Mouse (Mus musculus) stomach, postnatal 0 days (tissue): ENCODE measurements around the gene Sdhaf1. TPM values are rescaled to one million over a fixed set of nuclear protein-coding genes. Genes with fewer than 3 reads are reported as not detected.
A peak's percentile ranks its signal among the peaks of the same experiment; 100 is the strongest.

Experiments
- ATAC-seq: fragments of 200-750 bp; cut with Nextera tagmentation; 2 replicates; pipeline ENCODE4 v1.8.0; 2017; ENCODE audit not compliant: low FRiP score, low TSS enrichment
- DNase-seq: peaks from one replicate; pipeline ENCODE4 v3.0.0-alpha.2; 2016; ENCODE audit warnings: low spot score
- H3K27ac ChIP-seq: fragments of 300-500 bp; sonication (generic); replicated peaks from 2 replicates; pipeline ENCODE4 v1.5.1; 2014; ENCODE audit warnings: mild to moderate bottlenecking, control low read depth
- H3K27me3 ChIP-seq: fragments of 300-500 bp; sonication (generic); 2 replicates; pipeline ENCODE4 v1.6.1; 2014; ENCODE audit warnings: low read length; ENCODE audit not compliant: control insufficient read depth, insufficient read depth
- H3K36me3 ChIP-seq: fragments of 300-500 bp; sonication (generic); 2 replicates; pipeline ENCODE4 v1.6.1; 2014; ENCODE audit warnings: low read length, mixed read lengths; ENCODE audit not compliant: control insufficient read depth, insufficient read depth
- H3K4me1 ChIP-seq: fragments of 300-500 bp; sonication (generic); replicated peaks from 2 replicates; pipeline ENCODE4 v1.6.1; 2014; ENCODE audit warnings: antibody characterized with exemption; ENCODE audit not compliant: control insufficient read depth, insufficient read depth
- H3K4me2 ChIP-seq: fragments of 300-500 bp; sonication (generic); replicated peaks from 2 replicates; pipeline ENCODE4 v1.6.1; 2014; ENCODE audit warnings: low read depth, mild to moderate bottlenecking, control low read depth, moderate library complexity
- H3K4me3 ChIP-seq: fragments of 300-500 bp; sonication (generic); 2 replicates; pipeline ENCODE4 v1.5.1; 2014; ENCODE audit warnings: low read depth, low read length, control low read depth
- H3K9ac ChIP-seq: fragments of 300-500 bp; sonication (generic); 2 replicates; pipeline ENCODE4 v1.6.1; 2014; ENCODE audit warnings: mild to moderate bottlenecking, low read length, control low read depth, mixed read lengths
- H3K9me3 ChIP-seq: fragments of 300-500 bp; sonication (generic); 2 replicates; pipeline ENCODE4 v1.6.1; 2016; ENCODE audit warnings: low read length; ENCODE audit not compliant: control insufficient read depth
- CTCF ChIP-seq: IDR thresholded peaks from 2 replicates; pipeline ENCODE4 v1.5.1; 2016; ENCODE audit warnings: antibody characterized with exemption, low read depth, mild to moderate bottlenecking, moderate library complexity
- EP300 ChIP-seq: optimal IDR thresholded peaks from 2 replicates; pipeline ENCODE3; 2016; ENCODE audit warnings: antibody characterized with exemption
- WGBS: fragments of 180-500 bp; shearing (Covaris S2); extraction: QIAGEN DNeasy Blood & Tissue Kit; methylation state at CpG from one replicate; pipeline ENCODE4 v1.1.7; 2014; 5-methylcytosine and 5-hydroxymethylcytosine counted together
- polyA plus RNA-seq: library from polyadenylated mRNA; unstranded; fragments of >200 nt; fragmentation: Nextera tagmentation; extraction: Ambion mirVana; gene quantifications from 2 replicates; pipeline ENCODE4 v1.2.1, GENCODE M21; 2015

Sdhaf1 gene
- polyA plus RNA-seq, 1 experiment from 2014 or later = 19.1 TPM

GRCm38 (mm10) chr7:30296816-30297215, 26.9 kb downstream of the Sdhaf1 start:
- Histone ChIP-seq H3K36me3 (0 out of 2 replicates have a peak, but pooled peaks cover 2% of the 10 kb centered on the region), H3K4me1 (no peaks in the 10 kb centered on the region), H3K4me2 (no peak overlapping the region), H3K9me3 (no peaks in the 10 kb centered on the region), H3K27me3 (no peaks in the 10 kb centered on the region), H3K27ac (no peak overlapping the region), H3K4me3 (no peak overlapping the region), H3K9ac (no peak overlapping the region)
- no peak for ATAC-seq
- TF ChIP-seq CTCF (no peak), EP300 (no peak)
- 94% methylated on average over 15 of the region's 15 CpGs for WGBS
- no peak for DNase-seq

- Histone ChIP-seq H3K27me3 (no peaks in the 10 kb centered on the region), H3K27ac (no peak overlapping the region), H3K4me3 (no peak overlapping the region), H3K9me3 (no peaks in the 10 kb centered on the region), H3K4me2 (no peak overlapping the region), H3K4me1 (no peaks in the 10 kb centered on the region), H3K9ac (no peak overlapping the region), H3K36me3 (0 out of 2 replicates have a peak, but pooled peaks cover 2% of the 10 kb centered on the region)
- no peak for DNase-seq
- no peak for TF ChIP-seq EP300
- TF ChIP-seq CTCF = no peak
- 47% methylated on average over 10 of the region's 10 CpGs for WGBS
- ATAC-seq = peak; percentile 38; the same call in 1 of the 2 replicates
These were observed 28.6 kb downstream of the Sdhaf1 start for GRCm38 (mm10) chr7:30295103-30295502.

- Histone ChIP-seq H3K36me3 (0 out of 2 replicates have a peak, but pooled peaks cover 2% of the 10 kb centered on the region), H3K27ac (no peak overlapping the region), H3K9ac (no peak overlapping the region), H3K27me3 (no peaks in the 10 kb centered on the region), H3K9me3 (no peaks in the 10 kb centered on the region), H3K4me1 (no peaks in the 10 kb centered on the region), H3K4me3 (no peak overlapping the region), H3K4me2 (no peak overlapping the region)
- 81% methylated on average over 5 of the region's 5 CpGs for WGBS
- no peak for TF ChIP-seq CTCF
- no peak for TF ChIP-seq EP300
- ATAC-seq (no peak), DNase-seq (no peak)
These were observed 29.4 kb downstream of the Sdhaf1 start for GRCm38 (mm10) chr7:30294296-30294695.

GRCm38 (mm10) chr7:30293795-30294194, 29.9 kb downstream of the Sdhaf1 start:
- H3K9ac ChIP-seq = no peak overlapping the region
- no peak for DNase-seq
- TF ChIP-seq CTCF (no peak), EP300 (no peak)
- H3K36me3 ChIP-seq = 0 out of 2 replicates have a peak, but pooled peaks cover 2% of the 10 kb centered on the region
- no peaks in the 10 kb centered on the region for H3K9me3 ChIP-seq
- ATAC-seq = no peak
- H3K4me1 ChIP-seq = no peaks in the 10 kb centered on the region
- WGBS = 73% methylated on average over 13 of the region's 13 CpGs
- no peaks in the 10 kb centered on the region for H3K27me3 ChIP-seq
- H3K4me2 ChIP-seq = no peak overlapping the region
- no peak overlapping the region for H3K27ac ChIP-seq
- no peak overlapping the region for H3K4me3 ChIP-seq

- Histone ChIP-seq H3K4me3 (peak within 1 kb of the TSS; percentile 59), H3K9ac (peak within 1 kb of the TSS; percentile 70), H3K27ac (peak within 1 kb of the TSS; percentile 45; the same call in 1 of the 2 replicates), H3K9me3 (no peaks in the 10 kb centered on the region), H3K27me3 (no peaks in the 10 kb centered on the region), H3K4me2 (peak within 1 kb of the TSS; percentile 65), H3K4me1 (no peaks in the 10 kb centered on the region), H3K36me3 (no peaks in the 10 kb centered on the region)
- 6% methylated on average over 35 of the region's 35 CpGs for WGBS
- peak; percentile 55; the same call in 1 of the 2 replicates for ATAC-seq
- DNase-seq = peak; percentile 64
- TF ChIP-seq CTCF = no peak
- TF ChIP-seq EP300 = no peak
These were observed 32.2 kb downstream of the Sdhaf1 start, which contains the start of gene Clip3 for GRCm38 (mm10) chr7:30291215-30292131. Clip3 (plus strand) TSS chr7:30291728.
